Mouse (Mus musculus): ENCODE measurements at regions not wholly inside any gene's neighbourhood (a gene's known extent, or its start where the extent isn't known, plus 50 kb on each side); places are given as distances from the start of the nearest gene placed in this dataset.

DNA sequence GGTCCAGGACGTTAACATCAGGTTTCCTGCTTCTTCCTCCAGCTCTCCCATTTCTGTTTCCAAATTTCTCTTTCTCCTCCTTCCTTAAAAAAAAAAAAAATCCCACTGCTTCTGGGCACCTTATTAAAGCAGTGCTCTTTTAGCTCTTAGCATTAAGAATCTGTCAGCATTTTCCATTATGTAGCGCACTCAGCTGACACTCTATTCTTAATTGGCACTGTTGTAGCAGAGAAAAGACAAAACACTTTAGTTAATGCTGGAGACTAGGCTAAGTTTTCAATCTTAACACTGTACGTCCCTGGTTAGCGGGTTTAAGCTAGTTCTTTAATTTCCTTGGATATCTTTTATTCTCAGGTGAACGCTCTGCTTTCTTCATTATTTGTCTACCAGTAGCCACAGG lies 236.8 kb upstream of the Igfbp7 start:
- dilution Hi-C loops (cut with MboI; ENCODE audit: extremely low pct_ligation_motif_present, extremely low pct_unique_long_range_greater_than_20kb, low sequenced_read_pairs) (no loop called here), in situ Hi-C loops (cut with MboI; ENCODE audit: low pct_ligation_motif_present, low pct_unique_long_range_greater_than_20kb, low sequenced_read_pairs) (no loop called here)
- Histone ChIP-seq H3K36me3 (replicated peaks in 1 of 2; ENCODE audit: control insufficient read depth in 1 of 2, insufficient read depth in 1 of 2, low read length in 1 of 2) (no peaks in the 10 kb centered on the region), H3K27ac (ENCODE audit: insufficient read depth, low read depth) (no peak overlapping the region), H3K4me3 (replicated peaks in 1 of 3; ENCODE audit: low read depth in 2 of 3, low read length in 2 of 3, poor library complexity in 1 of 3) (no peak overlapping the region), H3K27me3 (replicated peaks) (peaks cover 3% of the 10 kb centered on the region), H3K9me3 (replicated peaks; ENCODE audit: low read length) (no peaks in the 10 kb centered on the region), H3K79me2 (replicated peaks; ENCODE audit: control insufficient read depth, extremely low read depth, insufficient read depth, poor library complexity, severe bottlenecking) (no peaks in the 10 kb centered on the region), H3K4me1 (ENCODE audit: control insufficient read depth in 1 of 2, insufficient read depth in 2 of 2) (no peaks in the 10 kb centered on the region), H3K9ac (ENCODE audit: insufficient read depth, low read depth) (no peak overlapping the region), H3K4me2 (ENCODE audit: insufficient read depth, low read depth, poor library complexity, severe bottlenecking) (no peak overlapping the region)
- no peak for DNase-seq (ENCODE audit: extremely low read depth)
- TF ChIP-seq CHD1 (IDR thresholded peaks at IDR 0.05; ENCODE audit: low read depth, low read length) = no peak
- no peak for TF ChIP-seq JUND (conservative IDR thresholded peaks at IDR 0.05; ENCODE audit: low read depth, low read length)
- no peak for TF ChIP-seq E2F4 (IDR thresholded peaks at IDR 0.05; ENCODE audit: insufficient replicate concordance, low read depth, low read length)
- no peak for TF ChIP-seq UBTF (IDR thresholded peaks at IDR 0.05; ENCODE audit: low read depth, low read length)
- no peak for TF ChIP-seq SMC3 (IDR thresholded peaks at IDR 0.05; ENCODE audit: low read depth, low read length)
- no peak for TF ChIP-seq BHLHE40 (IDR thresholded peaks at IDR 0.05; ENCODE audit: low read depth, low read length)

- Histone ChIP-seq H3K27ac (ENCODE audit: insufficient read depth, low read depth) (no peak overlapping the region), H3K9me3 (replicated peaks; ENCODE audit: low read length) (no peaks in the 10 kb centered on the region), H3K27me3 (replicated peaks) (no peaks in the 10 kb centered on the region), H3K79me2 (replicated peaks; ENCODE audit: control insufficient read depth, extremely low read depth, insufficient read depth, poor library complexity, severe bottlenecking) (no peaks in the 10 kb centered on the region), H3K4me1 (ENCODE audit: control insufficient read depth in 1 of 2, insufficient read depth in 2 of 2) (no peaks in the 10 kb centered on the region), H3K9ac (ENCODE audit: insufficient read depth, low read depth) (no peak overlapping the region), H3K36me3 (replicated peaks in 1 of 2; ENCODE audit: control insufficient read depth in 1 of 2, insufficient read depth in 1 of 2, low read length in 1 of 2) (no peaks in the 10 kb centered on the region), H3K4me2 (ENCODE audit: insufficient read depth, low read depth, poor library complexity, severe bottlenecking) (no peak overlapping the region), H3K4me3 (replicated peaks in 1 of 3; ENCODE audit: low read depth in 2 of 3, low read length in 2 of 3, poor library complexity in 1 of 3) (no peak overlapping the region)
- in situ Hi-C loops (cut with MboI; ENCODE audit: low pct_ligation_motif_present, low pct_unique_long_range_greater_than_20kb, low sequenced_read_pairs) (no loop called here), dilution Hi-C loops (cut with MboI; ENCODE audit: extremely low pct_ligation_motif_present, extremely low pct_unique_long_range_greater_than_20kb, low sequenced_read_pairs) (no loop called here)
- DNase-seq (ENCODE audit: extremely low read depth) = no peak
- no peak for TF ChIP-seq USF1 (IDR thresholded peaks at IDR 0.05; ENCODE audit: low read depth, low read length)
- no peak for TF ChIP-seq CHD2 (IDR thresholded peaks at IDR 0.05; ENCODE audit: low read length)
- TF ChIP-seq MYC (IDR thresholded peaks at IDR 0.05; ENCODE audit: low read depth, low read length) = no peak
- no peak for TF ChIP-seq BHLHE40 (IDR thresholded peaks at IDR 0.05; ENCODE audit: low read depth, low read length)
- no peak for TF ChIP-seq CHD1 (IDR thresholded peaks at IDR 0.05; ENCODE audit: low read depth, low read length)
- TF ChIP-seq USF2 (conservative IDR thresholded peaks at IDR 0.05; ENCODE audit: low read depth, low read length) = no peak
- no peak for TF ChIP-seq GABPA (IDR thresholded peaks at IDR 0.05; ENCODE audit: insufficient replicate concordance, low read depth, low read length)
- no peak for TF ChIP-seq JUN (IDR thresholded peaks at IDR 0.05; ENCODE audit: insufficient read depth, low read depth, low read length)
- TF ChIP-seq TCF12 (IDR thresholded peaks at IDR 0.05; ENCODE audit: low read depth, low read length) = no peak
- no peak for TF ChIP-seq RAD21 (IDR thresholded peaks at IDR 0.05; ENCODE audit: low read depth, low read length)
- no peak for TF ChIP-seq HCFC1 (IDR thresholded peaks at IDR 0.05; ENCODE audit: low read depth, low read length)
- no peak for TF ChIP-seq ELF1 (IDR thresholded peaks at IDR 0.05; ENCODE audit: low read depth, low read length)
- no peak for TF ChIP-seq MAFK (IDR thresholded peaks at IDR 0.05; ENCODE audit: insufficient replicate concordance, low read length)
- TF ChIP-seq UBTF (IDR thresholded peaks at IDR 0.05; ENCODE audit: low read depth, low read length) = no peak
- no peak for TF ChIP-seq SMC3 (IDR thresholded peaks at IDR 0.05; ENCODE audit: low read depth, low read length)
- TF ChIP-seq ZC3H11A (IDR thresholded peaks at IDR 0.05; ENCODE audit: low read depth, low read length) = no peak
These were observed 212.6 kb upstream of the Igfbp7 start for GRCm38 (mm10) chr5:77620402-77620801.
